Mouse (Mus musculus) 3134 (cell line): ENCODE results near the gene Ran.

Experiments
- DNase-seq: peaks from one replicate; pipeline ENCODE4 v3.0.0-alpha.2; 2011; ENCODE audit warnings: low spot score; ENCODE audit not compliant: insufficient read length; ENCODE audit errors: extremely low read depth

Ran gene

GRCm38 (mm10) chr5:129063037-129063791 lies 43.3 kb downstream of the Ran start:
- peak; percentile 62 for DNase-seq

- DNase-seq: no peak
Measured at GRCm38 (mm10) chr5:129063792-129064087, 43.9 kb downstream of the Ran start.

- DNase-seq: no peak
Measured at GRCm38 (mm10) chr5:129064186-129064585, 44.3 kb downstream of the Ran start.

GRCm38 (mm10) chr5:129065301-129065700 lies 45.4 kb downstream of the Ran start:
- DNase-seq: no peak

GRCm38 (mm10) chr5:129065946-129066345 lies 46.1 kb downstream of the Ran start:
- peak; percentile 63 for DNase-seq

GRCm38 (mm10) chr5:129066541-129067230 lies 46.8 kb downstream of the Ran start:
- no peak for DNase-seq

GRCm38 (mm10) chr5:129067231-129067834 lies 47.5 kb downstream of the Ran start:
- DNase-seq: no peak

- DNase-seq: no peak
Measured at GRCm38 (mm10) chr5:129071761-129072280, 52.0 kb downstream of the Ran start.

GRCm38 (mm10) chr5:129073404-129073803 lies 53.5 kb downstream of the Ran start:
- DNase-seq: no peak
